Mouse (Mus musculus): Measurements from ENCODE around the gene Rnf145. TPM values are rescaled to one million over a fixed set of nuclear protein-coding genes. Genes with fewer than 3 reads are reported as not detected.

Gene Rnf145
- polyA plus RNA-seq, 1 experiment from 2014 or later = 108 TPM

DNA sequence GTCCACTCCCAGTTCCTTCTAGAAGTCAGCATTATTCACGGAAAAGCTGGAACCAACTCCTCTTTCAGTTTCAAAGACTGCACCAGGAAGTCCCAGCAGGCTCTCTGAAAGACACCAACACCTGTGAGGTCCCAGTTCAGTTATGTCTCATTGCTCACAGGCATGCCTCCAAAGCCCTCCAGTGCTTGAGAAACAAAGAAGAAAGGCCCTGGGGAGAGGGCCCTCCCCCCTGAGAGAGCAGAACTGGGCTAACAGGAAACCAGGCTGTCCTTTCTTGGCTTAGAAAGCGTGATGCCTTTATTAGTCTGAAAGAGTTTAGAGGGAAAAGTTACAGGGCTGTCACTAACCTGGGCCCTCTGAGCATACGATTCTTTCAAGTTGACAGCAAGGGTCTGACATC lies 22.5 kb upstream of the Rnf145 start:
- H3K36me3 ChIP-seq = no peaks in the 10 kb centered on the region
- no peaks in the 10 kb centered on the region for H3K27me3 ChIP-seq (ENCODE audit: low read depth, poor library complexity, severe bottlenecking)
- H3K4me3 ChIP-seq = no peak overlapping the region
- peaks cover 7% of the 10 kb centered on the region for H3K4me1 ChIP-seq
- no peak overlapping the region for H3K27ac ChIP-seq (replicated peaks)
- 63% methylated on average over 3 of the region's 3 CpGs for WGBS
- H3K9me3 ChIP-seq (replicated peaks) = no peaks in the 10 kb centered on the region
- no peak for DNase-seq (ENCODE audit: low spot score)

GRCm38 (mm10) chr11:44498412-44499272 lies 20.1 kb upstream of the Rnf145 start:
- Histone ChIP-seq H3K27ac (replicated peaks) (no peak overlapping the region), H3K36me3 (no peaks in the 10 kb centered on the region), H3K27me3 (ENCODE audit: low read depth, poor library complexity, severe bottlenecking) (no peaks in the 10 kb centered on the region), H3K9me3 (replicated peaks) (no peaks in the 10 kb centered on the region), H3K4me1 (peaks cover 7% of the 10 kb centered on the region), H3K4me3 (no peak overlapping the region)
- 81% methylated on average over 13 of the region's 13 CpGs for WGBS
- no peak for DNase-seq (ENCODE audit: low spot score)

GRCm38 (mm10) chr11:44500966-44501365 lies 17.8 kb upstream of the Rnf145 start:
- Histone ChIP-seq H3K4me3 (no peak overlapping the region), H3K9me3 (replicated peaks) (no peaks in the 10 kb centered on the region), H3K27ac (replicated peaks) (no peak overlapping the region), H3K4me1 (peaks cover 5% of the 10 kb centered on the region), H3K36me3 (no peaks in the 10 kb centered on the region), H3K27me3 (ENCODE audit: low read depth, poor library complexity, severe bottlenecking) (no peaks in the 10 kb centered on the region)
- DNase-seq (ENCODE audit: low spot score) = no peak
- 86% methylated on average over 7 of the region's 7 CpGs for WGBS

GRCm38 (mm10) chr11:44501477-44501876 lies 17.3 kb upstream of the Rnf145 start:
- Histone ChIP-seq H3K27ac (replicated peaks) (no peak overlapping the region), H3K27me3 (ENCODE audit: low read depth, poor library complexity, severe bottlenecking) (no peaks in the 10 kb centered on the region), H3K4me3 (no peak overlapping the region), H3K36me3 (no peaks in the 10 kb centered on the region), H3K9me3 (replicated peaks) (no peaks in the 10 kb centered on the region), H3K4me1 (peaks cover under 1% of the 10 kb centered on the region)
- DNase-seq (ENCODE audit: low spot score) = no peak
- WGBS = 91% methylated on average over 2 of the region's 2 CpGs

DNA sequence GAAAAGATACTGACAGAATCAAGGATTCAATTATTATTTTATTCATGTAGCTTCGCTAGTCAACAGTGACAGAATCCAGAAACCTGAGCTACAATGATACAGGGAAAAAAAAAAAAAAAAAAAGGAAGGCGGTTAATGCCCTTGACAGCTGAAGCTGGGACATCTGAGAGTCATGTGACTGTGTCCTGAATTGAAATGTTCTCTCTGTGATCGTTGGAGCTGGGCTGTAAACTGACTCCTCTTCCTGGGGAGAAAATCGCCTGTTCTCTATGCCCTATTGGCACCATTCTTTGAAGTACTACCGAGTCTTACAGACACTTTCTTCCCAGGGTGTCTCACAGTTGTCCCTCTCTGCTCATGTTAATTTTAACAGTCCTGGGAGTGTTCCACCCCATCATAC lies 15.8 kb upstream of the Rnf145 start:
- H3K4me3 ChIP-seq = no peak overlapping the region
- WGBS = 56% methylated on average over 5 of the region's 5 CpGs

DNA sequence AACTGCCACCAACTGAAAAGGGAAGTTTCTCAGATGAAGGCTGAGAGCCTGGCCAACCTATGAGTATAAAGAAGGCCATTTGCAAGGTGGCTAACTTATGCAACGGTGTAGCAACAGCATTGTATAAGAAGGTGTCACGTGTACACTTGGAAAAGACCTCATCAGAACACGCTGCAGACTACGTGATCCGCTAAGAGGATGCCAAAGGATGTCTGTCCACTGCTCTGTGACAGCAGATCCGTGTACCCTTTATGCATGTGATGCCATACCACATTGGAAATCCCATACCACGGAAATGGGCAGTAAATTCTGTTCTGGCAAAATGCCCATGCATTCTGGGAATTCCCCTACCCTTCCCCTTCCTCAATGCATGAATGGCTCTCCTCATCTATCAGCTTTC lies 14.6 kb upstream of the Rnf145 start:
- H3K9me3 ChIP-seq (replicated peaks) = no peaks in the 10 kb centered on the region
- no peaks in the 10 kb centered on the region for H3K36me3 ChIP-seq
- WGBS = 94% methylated on average over 7 of the region's 7 CpGs
- H3K27ac ChIP-seq (replicated peaks) = no peak overlapping the region
- H3K4me1 ChIP-seq = no peaks in the 10 kb centered on the region
- H3K4me3 ChIP-seq = no peak overlapping the region
- H3K27me3 ChIP-seq (ENCODE audit: low read depth, poor library complexity, severe bottlenecking) = no peaks in the 10 kb centered on the region
- no peak for DNase-seq (ENCODE audit: low spot score)

More for the DNA sequence above, 15.8 kb upstream of the Rnf145 start:
- H3K4me1 ChIP-seq = no peaks in the 10 kb centered on the region
- H3K36me3 ChIP-seq = no peaks in the 10 kb centered on the region
- no peaks in the 10 kb centered on the region for H3K9me3 ChIP-seq (replicated peaks)
- no peaks in the 10 kb centered on the region for H3K27me3 ChIP-seq (ENCODE audit: low read depth, poor library complexity, severe bottlenecking)
- no peak for DNase-seq (ENCODE audit: low spot score)
- H3K27ac ChIP-seq (replicated peaks) = no peak overlapping the region

DNA sequence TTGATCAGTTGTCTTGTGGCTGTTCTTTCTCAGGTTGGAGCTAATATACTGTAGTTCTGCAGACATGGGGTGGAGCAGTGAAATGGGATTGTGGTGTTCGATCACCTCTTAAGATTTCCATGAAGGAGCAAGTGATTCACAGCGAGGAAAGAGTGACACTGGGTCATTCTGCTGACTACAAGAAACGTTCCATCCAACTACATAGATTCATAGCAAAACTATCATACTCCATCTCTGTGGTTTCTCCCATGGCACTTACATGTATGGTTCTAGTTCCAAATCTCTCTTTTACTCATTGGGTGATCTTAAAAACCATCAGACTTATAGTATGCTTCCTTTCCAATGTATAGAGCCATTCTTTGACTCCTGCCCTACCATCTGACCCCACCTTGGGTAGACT lies 14.0 kb upstream of the Rnf145 start:
- Histone ChIP-seq H3K9me3 (replicated peaks) (no peaks in the 10 kb centered on the region), H3K27ac (replicated peaks) (no peak overlapping the region), H3K4me3 (no peak overlapping the region), H3K27me3 (ENCODE audit: low read depth, poor library complexity, severe bottlenecking) (no peaks in the 10 kb centered on the region), H3K36me3 (no peaks in the 10 kb centered on the region), H3K4me1 (no peaks in the 10 kb centered on the region)
- no peak for DNase-seq (ENCODE audit: low spot score)
- 80% methylated on average over 3 of the region's 3 CpGs for WGBS

DNA sequence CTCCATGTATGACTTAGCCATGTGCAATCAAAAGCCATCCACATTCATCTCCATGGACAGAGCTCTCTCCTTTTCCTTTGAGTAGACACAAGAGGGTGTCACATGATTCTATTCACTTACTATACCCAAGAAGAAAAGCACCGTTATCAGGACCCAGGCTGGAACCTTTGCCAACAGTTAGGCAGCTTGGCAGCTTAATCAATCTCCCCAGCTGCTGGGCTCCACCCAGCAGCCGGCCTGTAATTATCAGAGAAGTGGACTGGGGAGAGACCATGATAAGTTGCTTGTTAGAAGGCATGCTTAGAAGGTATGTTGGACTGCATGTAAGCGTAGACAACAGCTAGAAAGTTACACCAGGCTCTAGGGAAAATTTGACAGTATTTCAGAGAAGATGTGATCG lies 9.9 kb upstream of the Rnf145 start:
- H3K4me1 ChIP-seq = no peaks in the 10 kb centered on the region
- 81% methylated on average over 4 of the region's 4 CpGs for WGBS
- no peak overlapping the region for H3K4me3 ChIP-seq
- no peak overlapping the region for H3K27ac ChIP-seq (replicated peaks)
- no peaks in the 10 kb centered on the region for H3K36me3 ChIP-seq
- no peaks in the 10 kb centered on the region for H3K9me3 ChIP-seq (replicated peaks)
- H3K27me3 ChIP-seq (ENCODE audit: low read depth, poor library complexity, severe bottlenecking) = no peaks in the 10 kb centered on the region
- DNase-seq (ENCODE audit: low spot score) = no peak

GRCm38 (mm10) chr11:44509906-44510305 lies 8.9 kb upstream of the Rnf145 start:
- Histone ChIP-seq H3K27me3 (ENCODE audit: low read depth, poor library complexity, severe bottlenecking) (no peaks in the 10 kb centered on the region), H3K4me1 (no peaks in the 10 kb centered on the region; the same call in 1 of the 2 replicates), H3K4me3 (no peak overlapping the region), H3K27ac (replicated peaks) (no peak overlapping the region), H3K9me3 (replicated peaks) (no peaks in the 10 kb centered on the region), H3K36me3 (no peaks in the 10 kb centered on the region)
- DNase-seq (ENCODE audit: low spot score) = no peak
- WGBS = 90% methylated on average over 2 of the region's 2 CpGs

DNA sequence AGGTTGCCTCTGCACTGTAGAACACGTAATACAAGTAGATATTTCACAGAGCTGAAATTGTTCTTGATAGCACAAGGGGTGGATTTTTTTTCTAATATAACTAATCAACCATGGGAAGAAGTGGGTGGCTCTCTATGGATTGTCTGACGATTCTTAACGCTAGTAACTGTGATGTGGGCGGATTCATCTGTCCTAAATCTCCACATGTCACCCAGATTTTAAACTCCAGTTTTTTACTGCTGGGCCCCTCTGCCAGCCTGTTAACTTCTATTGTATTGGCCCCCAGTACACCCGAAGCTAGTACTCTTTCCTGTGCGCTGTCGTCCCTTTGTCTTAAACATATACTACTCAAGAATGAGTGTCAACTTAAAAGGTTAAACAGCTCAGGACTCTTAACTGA lies 8.4 kb upstream of the Rnf145 start:
- H3K36me3 ChIP-seq = no peaks in the 10 kb centered on the region
- WGBS = 84% methylated on average over 7 of the region's 7 CpGs
- H3K27me3 ChIP-seq (ENCODE audit: low read depth, poor library complexity, severe bottlenecking) = no peaks in the 10 kb centered on the region
- no peak for DNase-seq (ENCODE audit: low spot score)
- no peak overlapping the region for H3K27ac ChIP-seq (replicated peaks)
- H3K9me3 ChIP-seq (replicated peaks) = no peaks in the 10 kb centered on the region
- no peak overlapping the region for H3K4me3 ChIP-seq
- H3K4me1 ChIP-seq = no peaks in the 10 kb centered on the region; the same call in 1 of the 2 replicates

DNA sequence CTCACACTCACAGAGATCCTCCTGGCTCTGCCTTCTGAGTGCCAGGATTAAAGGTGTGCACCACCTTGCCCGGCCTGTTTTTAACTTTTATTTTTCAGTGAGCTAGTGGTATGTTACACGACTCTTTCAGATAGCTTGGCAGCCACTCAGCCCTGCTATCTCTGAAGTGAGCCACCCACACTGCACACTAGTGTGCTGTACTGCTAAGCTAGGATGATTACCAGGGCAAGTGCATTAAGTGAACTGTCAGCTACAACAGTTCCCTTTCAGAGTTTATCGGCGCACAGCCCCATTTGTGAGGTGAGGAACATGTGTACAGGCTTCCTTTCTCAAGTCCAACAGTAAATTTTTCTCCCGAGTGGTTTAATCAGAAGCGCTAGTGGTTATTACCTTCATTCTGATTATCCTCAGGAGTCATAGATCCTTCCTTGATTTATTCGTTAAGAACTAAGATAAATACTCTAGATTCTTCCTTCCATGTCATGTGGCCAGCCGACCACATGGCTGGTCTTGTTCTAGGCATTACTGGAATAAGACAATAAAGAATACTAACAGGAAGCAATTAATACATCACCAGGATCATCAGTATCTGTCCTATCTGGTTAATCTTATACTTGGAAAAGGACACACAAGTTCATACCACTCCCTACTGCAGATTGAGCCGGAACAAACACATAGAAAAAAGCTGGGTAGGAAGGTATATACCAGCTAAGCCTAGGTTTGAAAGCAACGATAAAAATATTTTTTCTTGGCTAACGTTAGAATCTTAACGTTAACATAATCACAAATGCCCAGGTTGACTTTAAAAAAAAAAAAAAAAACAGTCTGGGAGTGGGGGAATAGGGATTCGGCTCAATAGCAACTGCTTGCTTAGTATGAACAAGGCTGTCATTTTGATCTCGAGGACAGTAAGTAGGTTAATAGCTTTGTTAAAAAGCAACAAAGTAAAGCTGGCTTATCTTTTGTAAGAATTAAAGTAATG lies 6.4 kb upstream of the Rnf145 start:
- H3K4me3 ChIP-seq = no peak overlapping the region
- H3K36me3 ChIP-seq = no peaks in the 10 kb centered on the region
- H3K27me3 ChIP-seq (ENCODE audit: low read depth, poor library complexity, severe bottlenecking) = no peaks in the 10 kb centered on the region
- 89% methylated on average over 14 of the region's 14 CpGs for WGBS
- H3K4me1 ChIP-seq = peaks cover 15% of the 10 kb centered on the region
- H3K27ac ChIP-seq (replicated peaks) = no peak overlapping the region
- no peaks in the 10 kb centered on the region for H3K9me3 ChIP-seq (replicated peaks)
- DNase-seq (ENCODE audit: low spot score) = no peak

DNA sequence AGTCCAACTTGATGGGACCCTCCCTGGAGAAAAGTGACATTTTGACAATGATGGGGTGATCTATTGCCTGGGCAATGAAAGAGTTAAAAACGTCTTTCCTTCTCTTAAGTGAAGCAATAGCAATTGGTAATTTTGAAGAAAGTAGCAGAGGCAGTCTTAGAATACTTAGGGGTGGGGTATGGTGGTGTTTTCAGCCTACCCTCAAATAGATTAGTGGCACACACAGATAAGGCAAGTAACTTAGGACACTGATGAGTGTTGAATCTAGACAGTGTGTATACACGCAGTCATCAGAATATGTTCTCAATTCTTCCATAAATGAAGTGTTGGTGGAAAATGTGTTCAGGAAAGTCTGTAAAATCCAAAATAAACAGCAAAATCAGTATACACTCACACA lies 5.7 kb upstream of the Rnf145 start:
- Histone ChIP-seq H3K9me3 (replicated peaks) (no peaks in the 10 kb centered on the region), H3K4me3 (no peak overlapping the region), H3K36me3 (no peaks in the 10 kb centered on the region), H3K27ac (replicated peaks) (no peak overlapping the region), H3K27me3 (ENCODE audit: low read depth, poor library complexity, severe bottlenecking) (no peaks in the 10 kb centered on the region), H3K4me1 (peaks cover 22% of the 10 kb centered on the region)
- WGBS = 78% methylated on average over 2 of the region's 2 CpGs
- no peak for DNase-seq (ENCODE audit: low spot score)

DNA sequence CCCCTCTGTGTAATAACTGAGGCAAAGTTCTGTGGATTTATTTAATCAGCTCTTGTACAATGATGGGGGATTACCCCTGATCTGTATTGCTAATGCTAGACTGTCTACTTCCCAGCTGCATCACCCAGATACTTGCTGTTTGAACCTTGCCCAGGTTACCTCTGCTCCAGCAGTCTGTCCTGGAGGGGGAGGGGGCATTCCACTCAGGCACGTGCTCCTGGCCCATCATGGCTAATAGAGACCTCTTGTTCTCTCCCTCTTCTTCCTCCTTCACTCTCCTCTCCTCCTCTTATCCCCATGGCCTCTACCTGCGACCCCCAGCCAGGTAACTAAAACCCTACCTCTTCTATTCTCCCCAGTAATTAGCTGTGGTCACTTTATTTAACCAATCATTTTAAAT lies 4.1 kb upstream of the Rnf145 start:
- no peak for DNase-seq (ENCODE audit: low spot score)
- WGBS = 69% methylated on average over 2 of the region's 2 CpGs
- H3K27ac ChIP-seq (replicated peaks) = no peak overlapping the region

More for the DNA sequence above, 4.1 kb upstream of the Rnf145 start:
- H3K27me3 ChIP-seq (ENCODE audit: low read depth, poor library complexity, severe bottlenecking) = no peaks in the 10 kb centered on the region
- no peaks in the 10 kb centered on the region for H3K9me3 ChIP-seq (replicated peaks)
- H3K36me3 ChIP-seq = no peaks in the 10 kb centered on the region
- peaks cover 26% of the 10 kb centered on the region for H3K4me1 ChIP-seq
- H3K4me3 ChIP-seq = no peak overlapping the region
